Mouse (Mus musculus) stomach, postnatal 0 days (tissue): ENCODE measurements around the gene Vps53. TPM values are rescaled to one million over a fixed set of nuclear protein-coding genes. Genes with fewer than 3 reads are reported as not detected.

Experiments used
- ATAC-seq: fragments of 200-750 bp; cut with Nextera tagmentation; 2 replicates; pipeline ENCODE4 v1.8.0; 2017; ENCODE audit not compliant: low FRiP score, low TSS enrichment
- DNase-seq: peaks from one replicate; pipeline ENCODE4 v3.0.0-alpha.2; 2016; ENCODE audit warnings: low spot score
- H3K27ac ChIP-seq: fragments of 300-500 bp; sonication (generic); replicated peaks from 2 replicates; pipeline ENCODE4 v1.5.1; 2014; ENCODE audit warnings: mild to moderate bottlenecking, control low read depth
- H3K27me3 ChIP-seq: fragments of 300-500 bp; sonication (generic); 2 replicates; pipeline ENCODE4 v1.6.1; 2014; ENCODE audit warnings: low read length; ENCODE audit not compliant: control insufficient read depth, insufficient read depth
- H3K36me3 ChIP-seq: fragments of 300-500 bp; sonication (generic); 2 replicates; pipeline ENCODE4 v1.6.1; 2014; ENCODE audit warnings: low read length, mixed read lengths; ENCODE audit not compliant: control insufficient read depth, insufficient read depth
- H3K4me1 ChIP-seq: fragments of 300-500 bp; sonication (generic); replicated peaks from 2 replicates; pipeline ENCODE4 v1.6.1; 2014; ENCODE audit warnings: antibody characterized with exemption; ENCODE audit not compliant: control insufficient read depth, insufficient read depth
- H3K4me2 ChIP-seq: fragments of 300-500 bp; sonication (generic); replicated peaks from 2 replicates; pipeline ENCODE4 v1.6.1; 2014; ENCODE audit warnings: low read depth, mild to moderate bottlenecking, control low read depth, moderate library complexity
- H3K4me3 ChIP-seq: fragments of 300-500 bp; sonication (generic); 2 replicates; pipeline ENCODE4 v1.5.1; 2014; ENCODE audit warnings: low read depth, low read length, control low read depth
- H3K9ac ChIP-seq: fragments of 300-500 bp; sonication (generic); 2 replicates; pipeline ENCODE4 v1.6.1; 2014; ENCODE audit warnings: mild to moderate bottlenecking, low read length, control low read depth, mixed read lengths
- H3K9me3 ChIP-seq: fragments of 300-500 bp; sonication (generic); 2 replicates; pipeline ENCODE4 v1.6.1; 2016; ENCODE audit warnings: low read length; ENCODE audit not compliant: control insufficient read depth
- CTCF ChIP-seq: IDR thresholded peaks from 2 replicates; pipeline ENCODE4 v1.5.1; 2016; ENCODE audit warnings: antibody characterized with exemption, low read depth, mild to moderate bottlenecking, moderate library complexity
- EP300 ChIP-seq: optimal IDR thresholded peaks from 2 replicates; pipeline ENCODE3; 2016; ENCODE audit warnings: antibody characterized with exemption
- WGBS: fragments of 180-500 bp; shearing (Covaris S2); extraction: QIAGEN DNeasy Blood & Tissue Kit; methylation state at CpG from one replicate; pipeline ENCODE4 v1.1.7; 2014; 5-methylcytosine and 5-hydroxymethylcytosine counted together
- polyA plus RNA-seq: library from polyadenylated mRNA; unstranded; fragments of >200 nt; fragmentation: Nextera tagmentation; extraction: Ambion mirVana; gene quantifications from 2 replicates; pipeline ENCODE4 v1.2.1, GENCODE M21; 2015

Gene Vps53
- polyA plus RNA-seq, 1 experiment from 2014 or later: 42.9 TPM

- H3K4me2 ChIP-seq: no peak overlapping the region
- H3K27ac ChIP-seq: peak overlapping the region; percentile 53
- H3K9me3 ChIP-seq: no peaks in the 10 kb centered on the region
- 65% methylated on average over 10 of the region's 10 CpGs for WGBS
- DNase-seq: no peak
- no peaks in the 10 kb centered on the region for H3K27me3 ChIP-seq
- H3K36me3 ChIP-seq: peaks cover 2% of the 10 kb centered on the region; the same call in 1 of the 2 replicates
- TF ChIP-seq EP300 (no peak), CTCF (no peak)
- no peak for ATAC-seq
- peaks cover 7% of the 10 kb centered on the region; the same call in 1 of the 2 replicates for H3K4me1 ChIP-seq
- H3K9ac ChIP-seq: no peak overlapping the region
- H3K4me3 ChIP-seq: no peak overlapping the region
Observed at GRCm38 (mm10) chr11:76042041-76042638, 137.3 kb downstream of the Vps53 start.

GRCm38 (mm10) chr11:76040761-76041376 lies 138.6 kb downstream of the Vps53 start:
- no peak for ATAC-seq
- WGBS: 82% methylated on average over 4 of the region's 4 CpGs
- no peak for TF ChIP-seq EP300
- no peak for TF ChIP-seq CTCF
- no peak for DNase-seq
- Histone ChIP-seq H3K4me3 (no peak overlapping the region), H3K9me3 (no peaks in the 10 kb centered on the region), H3K9ac (no peak overlapping the region), H3K27me3 (no peaks in the 10 kb centered on the region), H3K4me1 (peaks cover 7% of the 10 kb centered on the region; the same call in 1 of the 2 replicates), H3K4me2 (no peak overlapping the region), H3K36me3 (peaks cover 2% of the 10 kb centered on the region; the same call in 1 of the 2 replicates), H3K27ac (no peak overlapping the region)

- ATAC-seq (no peak), DNase-seq (no peak)
- Histone ChIP-seq H3K4me3 (no peak overlapping the region), H3K4me2 (no peak overlapping the region), H3K36me3 (peaks cover under 1% of the 10 kb centered on the region; the same call in 1 of the 2 replicates), H3K27me3 (no peaks in the 10 kb centered on the region), H3K27ac (no peak overlapping the region), H3K9ac (no peak overlapping the region), H3K4me1 (peaks cover 7% of the 10 kb centered on the region; the same call in 1 of the 2 replicates), H3K9me3 (no peaks in the 10 kb centered on the region)
- 83% methylated on average over 8 of the region's 8 CpGs for WGBS
- TF ChIP-seq EP300 (no peak), CTCF (no peak)
Observed at GRCm38 (mm10) chr11:76040106-76040505, 139.3 kb downstream of the Vps53 start.

GRCm38 (mm10) chr11:76039271-76040053 lies 140.0 kb downstream of the Vps53 start:
- no peak overlapping the region for H3K27ac ChIP-seq
- ATAC-seq (no peak), DNase-seq (no peak)
- no peak overlapping the region for H3K9ac ChIP-seq
- H3K4me2 ChIP-seq: no peak overlapping the region
- H3K27me3 ChIP-seq: no peaks in the 10 kb centered on the region
- H3K36me3 ChIP-seq: no peaks in the 10 kb centered on the region
- TF ChIP-seq EP300 (no peak), CTCF (no peak)
- no peak overlapping the region for H3K4me3 ChIP-seq
- WGBS: 85% methylated on average over 3 of the region's 3 CpGs
- H3K9me3 ChIP-seq: no peaks in the 10 kb centered on the region
- H3K4me1 ChIP-seq: peaks cover 7% of the 10 kb centered on the region; the same call in 1 of the 2 replicates

GRCm38 (mm10) chr11:76037581-76038294 lies 141.7 kb downstream of the Vps53 start:
- Histone ChIP-seq H3K36me3 (no peaks in the 10 kb centered on the region), H3K9ac (no peak overlapping the region), H3K9me3 (no peaks in the 10 kb centered on the region), H3K4me2 (no peak overlapping the region), H3K27ac (no peak overlapping the region), H3K27me3 (no peaks in the 10 kb centered on the region), H3K4me3 (no peak overlapping the region), H3K4me1 (0 out of 2 replicates have a peak, but pooled peaks cover 2% of the 10 kb centered on the region)
- no peak for ATAC-seq
- DNase-seq: no peak
- no peak for TF ChIP-seq CTCF
- no peak for TF ChIP-seq EP300
- WGBS: 62% methylated on average over 6 of the region's 6 CpGs
